Mouse (Mus musculus) erythroblast, embryonic 14.5 days (primary cell): Measurements from ENCODE around the gene Chchd3.

Source experiments
- GATA1 ChIP-seq: IDR thresholded peaks from 2 replicates; pipeline ENCODE4 v1.6.1; 2012; ENCODE audit warnings: low read length, inconsistent platforms, mixed read lengths
- TAL1 ChIP-seq: IDR thresholded peaks from 3 replicates; pipeline ENCODE4 v1.6.1; 2012; ENCODE audit warnings: low read length, inconsistent platforms, mixed read lengths

DNA sequence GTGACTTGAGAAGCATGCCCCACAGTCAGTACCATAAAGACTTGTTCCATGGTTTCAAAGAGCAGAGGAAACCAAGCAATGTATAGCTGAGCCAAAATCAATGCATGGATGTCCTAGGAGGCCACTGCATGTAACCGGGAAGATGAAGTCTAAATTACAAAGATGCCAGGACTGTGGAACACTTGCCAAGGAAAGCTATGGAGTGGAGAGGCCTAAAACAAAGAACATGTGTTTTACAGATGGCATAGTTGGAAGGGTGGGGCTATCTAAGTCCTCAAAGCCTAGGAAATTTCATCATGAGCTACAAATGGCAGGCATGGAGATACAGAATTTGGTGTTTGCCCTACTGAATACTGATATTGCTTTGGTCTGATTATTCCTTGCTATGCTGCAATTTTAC, 137.7 kb downstream of the Chchd3 start:
- TF ChIP-seq GATA1 (no peak), TAL1 (no peak)
